Mouse (Mus musculus): ENCODE results near the gene Pmis2.

The Pmis2 gene

GRCm38 (mm10) chr7:30671480-30671879 lies at the start of gene Pmis2:
TSS of gene Pmis2 (minus strand) at chr7:30671605.
- DNase-seq: no peak

GRCm38 (mm10) chr7:30719669-30720068 lies 48.3 kb upstream of the Pmis2 start:
- DNase-seq: no peak

- DNase-seq: no peak
Measured at GRCm38 (mm10) chr7:30717716-30718046, 46.3 kb upstream of the Pmis2 start.

- no peak for DNase-seq
Measured at GRCm38 (mm10) chr7:30717006-30717715, 45.8 kb upstream of the Pmis2 start.

GRCm38 (mm10) chr7:30711942-30712341 lies 40.5 kb upstream of the Pmis2 start, which contains the start of gene Atp4a:
TSS of gene Atp4a (plus strand) at chr7:30712209.
- DNase-seq: no peak

- DNase-seq: no peak
Measured at GRCm38 (mm10) chr7:30707441-30707840, 36.0 kb upstream of the Pmis2 start.

- DNase-seq: no peak
Measured at GRCm38 (mm10) chr7:30706214-30706882, 34.9 kb upstream of the Pmis2 start.

- no peak for DNase-seq
Measured at GRCm38 (mm10) chr7:30698589-30698988, 27.2 kb upstream of the Pmis2 start, which contains the start of gene 2200002J24Rik. TSS of gene 2200002J24Rik (plus strand) at chr7:30698926.

GRCm38 (mm10) chr7:30698101-30698500 lies 26.7 kb upstream of the Pmis2 start:
- DNase-seq: no peak

GRCm38 (mm10) chr7:30688325-30688724 lies 16.9 kb upstream of the Pmis2 start:
- DNase-seq: no peak

- DNase-seq: no peak
Measured at GRCm38 (mm10) chr7:30683425-30683824, 12.0 kb upstream of the Pmis2 start.

- DNase-seq: no peak
Measured at GRCm38 (mm10) chr7:30681897-30682296, 10.5 kb upstream of the Pmis2 start.

GRCm38 (mm10) chr7:30678263-30678975 lies 7.0 kb upstream of the Pmis2 start:
- DNase-seq: no peak

- DNase-seq: no peak
Measured at GRCm38 (mm10) chr7:30669229-30669628, 2.2 kb downstream of the Pmis2 start.

GRCm38 (mm10) chr7:30665321-30665720 lies 6.1 kb downstream of the Pmis2 start:
- no peak for DNase-seq

GRCm38 (mm10) chr7:30664529-30665200 lies 6.7 kb downstream of the Pmis2 start, which contains the start of gene Haus5:
TSS of gene Haus5 (minus strand) at chr7:30664994.
- peak; percentile 92 for DNase-seq

- peak; percentile 99 for DNase-seq
Measured at GRCm38 (mm10) chr7:30649591-30650540, 21.5 kb downstream of the Pmis2 start, which contains the start of gene Rbm42. TSS of gene Rbm42 (minus strand) at chr7:30650317.

- no peak for DNase-seq
Measured at GRCm38 (mm10) chr7:30639083-30639482, 32.3 kb downstream of the Pmis2 start.

- no peak for DNase-seq
Measured at GRCm38 (mm10) chr7:30636395-30636794, 35.0 kb downstream of the Pmis2 start.

- DNase-seq: no peak
Measured at GRCm38 (mm10) chr7:30635752-30636151, 35.7 kb downstream of the Pmis2 start, which contains the start of gene Etv2. TSS of gene Etv2 (minus strand) at chr7:30635852.

GRCm38 (mm10) chr7:30634621-30635020 lies 36.8 kb downstream of the Pmis2 start:
- DNase-seq: no peak
